Mouse (Mus musculus) cerebellum, postnatal 25 days (tissue): ENCODE results near the gene Sox30.
"Not testable (repeated sequence)": the region's sequence is repeated elsewhere in the genome, so short reads cannot be mapped to it uniquely, and the experiment has no call there.

Experiments
- DNase-seq, 2 experiments: peaks; one replicate each; pipeline ENCODE4 v3.0.0; 2021; ENCODE audit warnings: mixed read lengths in 2 of 2

Gene Sox30

DNA sequence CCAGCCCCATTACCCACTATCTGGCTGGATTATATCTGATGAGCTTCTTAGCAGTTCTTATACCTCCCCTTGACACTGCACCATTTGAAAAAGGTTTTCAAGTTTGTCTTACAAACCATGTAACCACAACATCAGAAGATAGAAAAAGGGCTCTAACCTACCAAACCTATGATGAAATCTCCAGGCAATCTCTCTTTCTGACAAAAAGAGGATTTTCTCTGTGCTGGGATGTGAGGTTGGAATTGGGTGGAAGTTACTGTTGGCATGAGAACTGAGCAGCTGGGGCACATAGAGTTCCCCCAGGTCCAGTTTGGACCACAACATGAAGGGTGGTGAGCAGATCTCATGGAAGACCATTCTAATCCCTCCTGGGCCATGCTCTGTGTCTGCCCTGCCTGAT is 41.7 kb downstream of the Sox30 start:
- DNase-seq: no peak

DNA sequence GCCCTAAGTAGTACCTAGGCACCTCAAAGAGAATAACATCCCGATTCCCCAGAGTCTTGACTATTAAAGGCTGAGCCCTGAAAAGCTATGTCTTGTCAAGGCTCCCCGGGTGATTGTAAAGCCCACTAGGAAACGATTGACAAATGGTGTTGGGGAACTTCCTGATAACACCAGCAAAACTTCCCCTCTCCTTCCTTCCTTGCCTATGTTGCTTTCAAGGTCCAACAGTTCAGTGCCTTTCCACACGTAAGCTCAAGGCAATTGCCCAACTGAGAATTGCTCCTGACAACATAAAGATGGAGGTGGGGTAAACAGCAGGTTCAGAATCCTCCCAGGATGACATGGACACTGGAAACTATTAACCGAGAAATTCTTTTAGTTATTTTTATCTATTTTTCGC is 42.9 kb downstream of the Sox30 start:
- DNase-seq: no peak

DNA sequence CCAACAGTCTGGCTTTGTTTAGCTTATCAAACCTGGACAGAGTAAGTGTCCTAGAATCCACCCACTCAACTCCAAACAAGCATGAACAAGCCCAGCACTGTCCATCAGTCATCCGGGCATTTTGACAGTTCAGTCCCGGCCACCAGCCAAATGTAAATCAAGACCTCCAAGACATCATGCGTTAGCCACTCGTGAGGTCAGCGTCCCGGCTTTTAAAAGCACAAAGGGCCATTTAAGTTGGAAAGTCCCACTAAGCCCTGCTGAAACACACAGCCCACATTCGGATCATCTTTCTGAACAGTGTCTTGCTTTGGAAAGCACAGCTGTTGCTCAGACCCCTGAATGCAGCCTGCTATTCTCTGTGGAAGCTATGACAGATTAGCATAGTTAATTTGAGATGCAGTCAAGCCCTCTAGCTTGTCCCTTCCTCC is 45.9 kb downstream of the Sox30 start:
- DNase-seq: peak; percentile 17 to 37

DNA sequence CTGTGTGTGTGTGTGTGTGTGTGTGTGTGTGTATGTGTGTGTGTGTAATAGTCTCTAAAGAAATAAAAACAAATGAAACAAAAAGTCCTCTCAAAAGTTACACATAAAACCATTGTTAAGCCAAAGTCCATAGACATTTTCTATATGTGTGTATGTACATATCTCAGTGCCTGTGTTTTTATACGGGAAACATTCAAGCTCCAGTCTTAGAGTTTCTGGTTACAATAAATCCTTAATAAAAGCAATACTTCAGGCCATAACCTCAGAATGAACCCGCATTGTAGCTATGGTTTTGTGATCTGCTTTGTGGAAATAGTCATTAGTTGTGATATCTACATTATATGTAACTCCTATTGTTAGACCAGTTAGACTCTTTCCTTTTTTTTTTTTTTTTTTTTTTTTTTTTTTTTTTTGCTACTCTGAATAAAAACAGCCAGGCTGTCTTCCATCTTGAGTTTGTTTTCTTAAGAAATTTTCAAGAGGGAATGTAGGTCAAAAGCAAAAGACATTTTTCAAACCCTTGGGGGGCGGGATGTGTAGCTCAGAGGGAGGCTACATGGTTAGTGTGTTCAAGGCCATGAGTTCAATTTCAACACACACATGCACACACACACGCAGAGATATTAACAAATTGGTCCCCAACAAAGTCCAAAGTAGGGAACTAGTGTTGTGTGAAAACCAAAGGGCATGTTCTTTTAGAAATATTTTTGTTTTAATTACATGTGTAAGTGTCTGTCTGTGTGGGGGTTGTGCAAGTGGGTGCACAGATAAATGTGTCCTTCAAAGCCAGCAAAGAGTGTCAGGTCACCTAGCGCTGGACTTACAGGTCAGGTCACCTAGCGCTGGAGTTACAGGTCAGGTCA is 48.1 kb downstream of the Sox30 start:
- DNase-seq: no peak

- no peak for DNase-seq
Observed at GRCm38 (mm10) chr11:46029485-46029884, 49.4 kb downstream of the Sox30 start.

- DNase-seq: no peak
Observed at GRCm38 (mm10) chr11:46030026-46030425, 49.9 kb downstream of the Sox30 start.

DNA sequence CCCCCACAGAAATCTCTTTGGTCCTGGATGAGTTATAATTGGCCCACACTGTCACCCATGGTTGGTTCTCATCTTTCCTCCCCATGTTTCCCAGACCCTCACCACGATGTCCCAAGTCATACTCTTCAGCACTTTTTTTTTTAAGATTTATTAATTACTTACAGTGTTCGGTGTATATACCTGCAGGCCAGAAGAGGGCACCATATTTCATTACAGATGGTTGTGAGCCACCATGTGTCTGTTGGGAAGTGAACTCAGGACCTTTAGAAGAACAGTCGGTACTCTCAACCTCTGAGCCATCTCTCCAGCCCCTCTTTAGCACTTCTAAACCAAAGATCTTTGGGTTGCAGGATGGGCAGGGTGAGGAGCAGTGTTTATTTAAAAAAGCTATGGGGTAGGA is 51.4 kb downstream of the Sox30 start:
- DNase-seq: no peak

- no peak for DNase-seq
Observed at GRCm38 (mm10) chr11:46032956-46033355, 52.8 kb downstream of the Sox30 start.

DNA sequence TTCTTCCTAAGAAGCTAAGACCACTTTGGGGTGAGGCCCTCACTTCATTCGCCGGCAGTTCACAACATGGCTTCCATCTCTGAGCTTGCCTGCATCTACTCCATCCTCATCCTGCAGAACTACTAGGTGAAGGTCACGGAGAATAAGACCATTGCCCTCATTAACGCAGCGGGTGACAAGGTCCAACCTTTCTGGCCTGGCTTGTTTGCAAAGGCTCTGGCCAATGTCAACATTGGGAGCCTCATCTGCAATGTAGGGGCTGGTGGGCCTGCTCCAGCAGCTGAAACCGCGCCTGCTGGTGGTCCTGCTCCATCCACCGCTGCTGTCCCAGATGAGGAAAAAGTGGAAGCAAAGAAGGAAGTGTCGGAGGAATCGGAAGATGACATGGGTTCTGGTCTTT is 56.3 kb downstream of the Sox30 start:
- DNase-seq: no peak

DNA sequence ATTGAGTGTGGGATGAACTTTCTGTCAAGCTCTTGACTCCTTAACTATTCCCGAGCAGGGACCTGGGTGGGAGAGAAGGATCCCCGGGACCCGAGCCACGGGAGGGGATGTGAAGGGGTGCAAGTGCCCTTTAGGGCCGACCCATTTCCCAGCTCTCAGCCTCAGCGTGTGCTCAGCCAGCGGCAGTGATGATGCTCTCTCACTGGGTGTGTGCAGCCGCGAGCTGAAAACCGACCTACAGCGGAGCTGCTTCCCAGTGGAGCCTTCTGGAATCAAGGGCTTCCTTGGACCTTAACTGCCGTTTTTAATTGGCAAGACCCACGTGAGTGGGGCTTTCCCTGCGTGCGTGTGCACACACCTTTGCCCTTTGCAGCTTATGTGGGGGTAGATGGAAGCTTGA is 58.8 kb downstream of the Sox30 start:
- DNase-seq: no peak

DNA sequence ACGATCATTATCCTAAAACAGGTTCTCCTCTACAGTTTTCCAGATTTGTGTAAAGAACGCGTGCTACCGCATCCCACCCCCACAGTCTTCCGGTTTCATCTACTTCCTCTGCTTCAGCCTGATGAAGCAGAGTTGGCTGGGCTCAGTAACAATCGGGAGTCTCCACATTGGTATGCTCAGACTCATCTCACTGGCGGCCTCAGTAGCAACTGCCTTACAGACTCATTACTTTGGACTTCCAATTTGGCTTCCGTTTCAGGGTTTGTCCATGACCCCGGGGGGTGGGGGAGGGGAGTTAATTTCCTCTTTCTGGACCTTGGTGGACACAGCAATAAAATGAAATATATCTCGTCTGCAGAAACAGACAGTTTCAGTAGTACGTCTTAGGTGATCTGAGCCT is 59.2 kb downstream of the Sox30 start:
- peak; percentile 10 to 18 for DNase-seq

DNA sequence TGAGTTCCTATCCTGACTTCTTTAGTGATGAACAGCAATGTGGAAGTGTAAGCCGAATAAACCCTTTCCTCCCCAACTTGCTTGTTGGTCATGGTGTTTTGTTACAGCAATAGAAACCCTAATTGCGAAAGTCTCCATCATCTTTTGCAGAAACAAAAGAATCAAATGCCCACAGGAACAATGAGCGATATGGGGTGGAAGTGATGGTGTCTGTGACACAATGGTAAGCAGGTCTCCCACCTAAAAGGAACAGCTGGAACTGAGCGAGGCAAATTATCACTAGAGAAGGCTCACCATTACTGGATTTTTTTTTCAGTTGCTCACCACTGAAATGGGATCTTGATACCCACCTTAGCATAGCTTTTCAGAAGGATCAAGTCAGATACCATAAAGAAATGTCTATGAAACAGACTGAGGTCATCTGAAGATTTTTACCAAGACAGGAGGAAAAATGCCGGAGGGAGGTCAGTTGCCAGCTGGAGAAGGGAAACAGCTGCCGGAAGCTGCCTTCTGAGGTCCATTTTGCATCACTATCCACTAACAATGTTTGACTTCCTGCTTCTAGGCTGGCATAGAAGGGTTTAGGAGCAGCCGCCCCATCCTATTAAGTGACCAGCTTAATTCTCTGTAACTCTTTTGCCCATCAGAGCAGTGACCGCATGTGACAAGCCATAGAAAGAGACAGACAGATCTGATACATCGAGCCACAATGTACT is 60.9 kb downstream of the Sox30 start:
- no peak for DNase-seq

GRCm38 (mm10) chr11:46041607-46042267 is 61.6 kb downstream of the Sox30 start:
- no peak for DNase-seq

- DNase-seq: no peak
Observed at GRCm38 (mm10) chr11:46044781-46045180, 64.7 kb downstream of the Sox30 start.

- DNase-seq: no peak
Observed at GRCm38 (mm10) chr11:46047264-46047663, 67.2 kb downstream of the Sox30 start.

GRCm38 (mm10) chr11:46052105-46052659 is 72.1 kb downstream of the Sox30 start, which contains the start of gene Gm12166:
TSS of gene Gm12166 (minus strand) at chr11:46052321.
- peak; percentile 64 to 84 for DNase-seq

GRCm38 (mm10) chr11:46053457-46053856 is 73.3 kb downstream of the Sox30 start:
- not testable (repeated sequence) for DNase-seq

DNA sequence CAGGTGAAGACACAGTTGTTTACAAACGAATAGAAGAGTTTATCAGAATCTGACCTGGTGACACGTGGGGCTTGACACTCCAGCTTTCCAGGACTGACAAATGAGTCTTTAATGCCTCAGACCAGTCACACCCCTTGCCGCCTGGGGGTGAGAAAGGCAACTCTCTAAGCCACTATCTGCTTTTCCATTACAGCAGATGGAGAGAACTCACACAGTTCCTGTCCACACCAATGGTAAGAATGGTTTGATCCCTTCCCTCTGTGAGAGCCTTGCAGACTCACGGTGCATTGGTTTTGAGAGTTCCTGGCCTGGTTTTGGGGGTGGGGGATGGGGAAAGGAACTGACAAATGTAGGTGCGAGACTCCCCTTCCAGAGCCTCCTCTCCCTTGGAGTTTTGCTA is 74.2 kb downstream of the Sox30 start:
- DNase-seq: no peak

DNA sequence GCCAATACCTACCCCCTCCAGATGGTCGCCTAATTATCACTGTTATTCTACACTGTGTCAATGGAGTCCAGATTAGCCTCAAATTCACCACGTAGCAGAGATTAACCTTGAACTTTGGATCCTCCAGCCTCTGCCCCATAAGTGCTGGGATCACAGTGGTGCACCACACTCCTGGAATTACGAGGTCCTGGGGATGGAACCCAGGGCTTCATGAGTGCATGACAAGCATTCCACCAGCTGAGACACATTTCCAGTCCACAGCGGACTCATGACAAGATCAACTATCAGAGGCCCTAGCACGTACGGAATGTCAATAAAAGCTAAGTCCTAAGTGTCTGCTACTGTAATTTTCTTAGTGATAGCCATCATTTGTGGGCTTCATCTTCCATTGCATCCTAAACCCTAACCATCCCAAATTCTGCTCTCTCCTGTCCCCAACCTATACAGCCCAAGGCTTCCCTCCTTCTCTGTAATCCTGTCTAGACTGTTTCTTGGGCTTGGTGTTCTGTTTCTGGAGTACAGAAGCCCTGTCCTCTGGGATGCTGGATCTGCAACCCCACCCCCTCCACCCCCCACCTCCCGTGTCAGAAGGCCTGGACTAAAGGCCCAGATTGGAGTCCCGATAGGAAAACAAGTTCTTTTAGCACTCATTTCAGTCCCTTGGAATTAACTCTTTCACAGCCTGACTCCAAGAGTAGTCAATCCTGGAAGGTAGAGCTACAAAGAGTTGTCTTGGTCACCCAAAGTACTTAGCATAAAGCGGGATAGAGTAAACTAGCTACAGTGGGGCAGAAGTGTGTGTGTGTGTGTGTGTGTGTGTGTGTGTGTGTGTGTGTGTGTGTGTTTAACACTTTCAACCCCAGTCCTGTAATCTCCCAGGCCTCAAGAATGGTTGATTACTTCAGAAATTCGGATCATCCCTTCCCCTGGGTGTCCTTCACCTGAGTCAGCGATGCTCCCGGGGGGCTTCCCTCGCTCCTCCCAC is 75.1 kb downstream of the Sox30 start:
- DNase-seq: no peak

- peak; percentile 82 to 85 for DNase-seq
Observed at GRCm38 (mm10) chr11:46055896-46056769, 76.0 kb downstream of the Sox30 start, which contains the start of gene Adam19. TSS of gene Adam19 (plus strand) at chr11:46055992.
